Mouse (Mus musculus) brain, embryonic 18.5 days (tissue): ENCODE measurements at regions not wholly inside any gene's neighbourhood (a gene's known extent, or its start where the extent isn't known, plus 50 kb on each side); places are given as distances from the start of the nearest gene placed in this dataset.
A peak's percentile ranks its signal among the peaks of the same experiment; 100 is the strongest.

Experiments used
- DNase-seq: peaks from one replicate; pipeline ENCODE4 v3.0.0-alpha.2; 2012; ENCODE audit warnings: low read depth, low spot score

- peak; percentile 47 for DNase-seq
These were observed 787.2 kb downstream of the Pom121l12 start for GRCm38 (mm10) chr11:15386229-15386628.

GRCm38 (mm10) chr11:15435806-15436205 is 821.7 kb upstream of the Vstm2a start:
- DNase-seq = no peak
